Mouse (Mus musculus) erythroid progenitor cell, adult 5-6 weeks (primary cell): ENCODE data around the gene Osbpl7. TPM values are rescaled to one million over a fixed set of nuclear protein-coding genes. Genes with fewer than 3 reads are reported as not detected.

Experiments used
- ATAC-seq: replicated peaks from 2 replicates; pipeline ENCODE4 v1.8.0; 2016; ENCODE audit warnings: moderate number of reproducible peaks, mild to moderate bottlenecking, moderate TSS enrichment, inconsistent platforms; ENCODE audit not compliant: poor library complexity, low FRiP score, severe bottlenecking
- total RNA-seq, 2 experiments: library from RNA; stranded (forward) in 1 of 2; stranded (reverse) in 1 of 2; fragments of 150-400 nt in 1 of 2; fragments of 186-747, 209-891 nt in 1 of 2; gene quantifications; 2 replicates each; pipeline versions ENCODE4 v1.2.3 to v1.2.4; 2015 to 2017; ENCODE audit warnings: low replicate concordance in 2 of 2

Gene Osbpl7
- total RNA-seq, 2 experiments from 2014 or later, result 1.3 to 22.7 TPM

- no peak for ATAC-seq
Observed at GRCm38 (mm10) chr11:97036141-97036540, 14.3 kb upstream of the Osbpl7 start.

GRCm38 (mm10) chr11:97038881-97039280 lies 11.5 kb upstream of the Osbpl7 start:
- no peak for ATAC-seq

- ATAC-seq, result peak; percentile 41
Observed at GRCm38 (mm10) chr11:97040301-97041021, 10.0 kb upstream of the Osbpl7 start.

GRCm38 (mm10) chr11:97041022-97041899 lies 9.2 kb upstream of the Osbpl7 start, which contains the start of the genes Lrrc46 and Mrpl10:
Lrrc46 (minus strand) TSS chr11:97041407.
Mrpl10 (plus strand) TSS chr11:97041560.
- peak; percentile 90 for ATAC-seq

GRCm38 (mm10) chr11:97044902-97045301 lies 5.5 kb upstream of the Osbpl7 start:
- no peak for ATAC-seq

- no peak for ATAC-seq
Observed at GRCm38 (mm10) chr11:97045861-97046260, 4.6 kb upstream of the Osbpl7 start.

- no peak for ATAC-seq
Observed at GRCm38 (mm10) chr11:97048090-97048650, 2.3 kb upstream of the Osbpl7 start.

GRCm38 (mm10) chr11:97049492-97050085 lies 839 bp upstream of the Osbpl7 start:
- ATAC-seq, result no peak

GRCm38 (mm10) chr11:97050944-97051586 lies 637 bp downstream of the Osbpl7 start:
- ATAC-seq, result no peak

GRCm38 (mm10) chr11:97052219-97052646 lies 1.8 kb downstream of the Osbpl7 start:
- ATAC-seq, result peak; percentile 78

- no peak for ATAC-seq
Observed at GRCm38 (mm10) chr11:97063274-97063920, 13.0 kb downstream of the Osbpl7 start.

- ATAC-seq, result no peak
Observed at GRCm38 (mm10) chr11:97063921-97064295, 13.5 kb downstream of the Osbpl7 start.

GRCm38 (mm10) chr11:97065538-97066295 lies 15.3 kb downstream of the Osbpl7 start:
- no peak for ATAC-seq

GRCm38 (mm10) chr11:97066656-97067360 lies 16.4 kb downstream of the Osbpl7 start:
- ATAC-seq, result no peak

- no peak for ATAC-seq
Observed at GRCm38 (mm10) chr11:97069333-97069732, 18.9 kb downstream of the Osbpl7 start.

GRCm38 (mm10) chr11:97069770-97070169 lies 19.3 kb downstream of the Osbpl7 start:
- no peak for ATAC-seq

- no peak for ATAC-seq
Observed at GRCm38 (mm10) chr11:97071129-97071528, 20.7 kb downstream of the Osbpl7 start.

GRCm38 (mm10) chr11:97072533-97072932 lies 22.1 kb downstream of the Osbpl7 start:
- no peak for ATAC-seq
